Mouse (Mus musculus) limb, embryonic 14.5 days (tissue): Measurements from ENCODE around the gene Rad54l. TPM values are rescaled to one million over a fixed set of nuclear protein-coding genes. Genes with fewer than 3 reads are reported as not detected.

Experiments used
- ATAC-seq: fragments of 200-750 bp; cut with Nextera tagmentation; 2 replicates; pipeline ENCODE4 v1.8.0; 2017; ENCODE audit warnings: low read depth, moderate number of reproducible peaks, moderate TSS enrichment; ENCODE audit not compliant: low FRiP score
- DNase-seq: peaks from one replicate; pipeline ENCODE4 v3.0.0-alpha.2; 2015; ENCODE audit warnings: low spot score
- H3K27ac ChIP-seq: fragments of 300-500 bp; sonication (generic); replicated peaks from 2 replicates; pipeline ENCODE4 v1.5.1; 2014; ENCODE audit warnings: low read depth, mild to moderate bottlenecking, low read length, moderate library complexity, mixed read lengths
- H3K27me3 ChIP-seq: fragments of 300-500 bp; sonication (generic); 2 replicates; pipeline ENCODE4 v1.6.1; 2014; ENCODE audit warnings: low read length, mixed read lengths; ENCODE audit not compliant: control insufficient read depth, insufficient read depth
- H3K36me3 ChIP-seq: fragments of 300-500 bp; sonication (generic); 2 replicates; pipeline ENCODE4 v1.6.1; 2014; ENCODE audit warnings: mild to moderate bottlenecking, low read length, moderate library complexity, mixed read lengths; ENCODE audit not compliant: control insufficient read depth, insufficient read depth
- H3K4me1 ChIP-seq: fragments of 300-500 bp; sonication (generic); 2 replicates; pipeline ENCODE4 v1.6.1; 2014; ENCODE audit warnings: antibody characterized with exemption, low read length, mixed read lengths; ENCODE audit not compliant: control insufficient read depth, insufficient read depth
- H3K4me2 ChIP-seq: fragments of 300-500 bp; sonication (generic); replicated peaks from 2 replicates; pipeline ENCODE4 v1.6.1; 2014; ENCODE audit warnings: low read depth, mild to moderate bottlenecking, low read length, moderate library complexity; ENCODE audit not compliant: severe bottlenecking
- H3K4me3 ChIP-seq: fragments of 300-500 bp; sonication (generic); replicated peaks from 2 replicates; pipeline ENCODE4 v1.5.1; 2014; ENCODE audit warnings: low read length
- H3K9ac ChIP-seq: fragments of 300-500 bp; sonication (generic); 2 replicates; pipeline ENCODE4 v1.6.1; 2014; ENCODE audit warnings: mild to moderate bottlenecking, low read depth, low read length, moderate library complexity; ENCODE audit not compliant: severe bottlenecking
- H3K9me3 ChIP-seq: fragments of 300-500 bp; sonication (generic); 2 replicates; pipeline ENCODE4 v1.6.1; 2016; ENCODE audit warnings: low read length; ENCODE audit not compliant: control insufficient read depth
- POLR2A ChIP-seq: fragments of 200-500 bp; IDR thresholded peaks from 2 replicates; pipeline ENCODE4 v1.8.0; 2012; ENCODE audit warnings: inconsistent platforms, mild to moderate bottlenecking, moderate library complexity, borderline replicate concordance; ENCODE audit not compliant: insufficient read depth, insufficient read length; ENCODE audit errors: extremely low read depth
- WGBS: fragments of 180-500 bp; shearing (Covaris S2); extraction: QIAGEN DNeasy Blood & Tissue Kit; methylation state at CpG from one replicate; pipeline ENCODE4 v1.1.7; 2014; 5-methylcytosine and 5-hydroxymethylcytosine counted together
- polyA plus RNA-seq, 2 experiments: library from polyadenylated mRNA; depleted of rRNA in 1 of 2; stranded (reverse) in 1 of 2; unstranded in 1 of 2; fragments of >200 nt; fragmentation: Nextera tagmentation in 1 of 2; extraction: Ambion mirVana in 1 of 2; gene quantifications; 2 replicates each; pipeline versions ENCODE4 v1.2.1 to v1.2.3; 2012 to 2014

The Rad54l gene
- polyA plus RNA-seq (2012; rRNA removed), result 18.2 TPM in 2 replicates
- 22.3 and 25.9 TPM in 2 replicates for polyA plus RNA-seq (2014; fragmentation: Nextera tagmentation; extraction: Ambion mirVana)

GRCm38 (mm10) chr4:116123602-116124519 is at the start of gene Rad54l, which contains the start of gene Pomgnt1:
Rad54l (minus strand) TSS chr4:116123690.
Pomgnt1 (plus strand) TSS chr4:116123840.
- DNase-seq (peak; percentile 99), ATAC-seq (peak; percentile 99)
- peak; percentile 38; the same call in 1 of the 2 replicates for TF ChIP-seq POLR2A
- Histone ChIP-seq H3K9me3 (no peaks in the 10 kb centered on the region), H3K36me3 (no peaks in the 10 kb centered on the region; the same call in 1 of the 2 replicates), H3K27me3 (no peaks in the 10 kb centered on the region), H3K4me3 (peak within 1 kb of the TSS; percentile 53), H3K27ac (0 out of 2 replicates have a peak within 1 kb of the TSS, but pooled peaks have one; percentile 10), H3K9ac (peak within 1 kb of the TSS; percentile 60), H3K4me2 (peak within 1 kb of the TSS; percentile 64), H3K4me1 (peaks cover 5% of the 10 kb centered on the region)
- 2% methylated on average over 24 of the region's 24 CpGs for WGBS

GRCm38 (mm10) chr4:116173072-116173471 is 49.6 kb upstream of the Rad54l start, which contains the start of the genes 1700042G07Rik and Gm49337:
1700042G07Rik (plus strand) TSS chr4:116173372.
Gm49337 (plus strand) TSS chr4:116173384.
- H3K36me3 ChIP-seq, result no peaks in the 10 kb centered on the region
- no peak within 1 kb of the TSS for H3K27ac ChIP-seq
- ATAC-seq (no peak), DNase-seq (no peak)
- H3K4me2 ChIP-seq, result no peak within 1 kb of the TSS
- WGBS, result 81% methylated on average over 6 of the region's 6 CpGs
- peaks cover 23% of the 10 kb centered on the region for H3K4me1 ChIP-seq
- no peak within 1 kb of the TSS for H3K4me3 ChIP-seq
- H3K9me3 ChIP-seq, result no peaks in the 10 kb centered on the region
- no peak for TF ChIP-seq POLR2A
- no peaks in the 10 kb centered on the region for H3K27me3 ChIP-seq
- no peak within 1 kb of the TSS for H3K9ac ChIP-seq

GRCm38 (mm10) chr4:116169353-116169672 is 45.8 kb upstream of the Rad54l start:
- Histone ChIP-seq H3K9ac (no peak overlapping the region), H3K4me2 (no peak overlapping the region), H3K27me3 (no peaks in the 10 kb centered on the region), H3K36me3 (no peaks in the 10 kb centered on the region), H3K27ac (no peak overlapping the region), H3K9me3 (no peaks in the 10 kb centered on the region), H3K4me3 (no peak overlapping the region), H3K4me1 (peaks cover 7% of the 10 kb centered on the region; the same call in 1 of the 2 replicates)
- no peak for TF ChIP-seq POLR2A
- DNase-seq (no peak), ATAC-seq (no peak; the same call in 1 of the 2 replicates)
- WGBS, result 73% methylated on average over 3 of the region's 3 CpGs

GRCm38 (mm10) chr4:116168617-116169352 is 45.3 kb upstream of the Rad54l start:
- no peak overlapping the region for H3K4me2 ChIP-seq
- DNase-seq, result peak; percentile 68
- WGBS, result 80% methylated on average over 7 of the region's 8 CpGs
- no peaks in the 10 kb centered on the region for H3K36me3 ChIP-seq
- H3K27me3 ChIP-seq, result no peaks in the 10 kb centered on the region
- TF ChIP-seq POLR2A, result no peak
- H3K9ac ChIP-seq, result no peak overlapping the region
- no peaks in the 10 kb centered on the region for H3K9me3 ChIP-seq
- no peak overlapping the region for H3K27ac ChIP-seq
- peak; percentile 62; the same call in 1 of the 2 replicates for ATAC-seq
- H3K4me3 ChIP-seq, result no peak overlapping the region
- H3K4me1 ChIP-seq, result peaks cover 7% of the 10 kb centered on the region; the same call in 1 of the 2 replicates

GRCm38 (mm10) chr4:116167404-116167803 is 43.9 kb upstream of the Rad54l start, which contains the start of gene Tspan1:
Tspan1 (minus strand) TSS chr4:116167601.
- H3K4me3 ChIP-seq, result no peak within 1 kb of the TSS
- H3K27me3 ChIP-seq, result no peaks in the 10 kb centered on the region
- no peak for TF ChIP-seq POLR2A
- H3K4me1 ChIP-seq, result peaks cover 7% of the 10 kb centered on the region; the same call in 1 of the 2 replicates
- H3K9ac ChIP-seq, result no peak within 1 kb of the TSS
- H3K9me3 ChIP-seq, result no peaks in the 10 kb centered on the region
- H3K36me3 ChIP-seq, result no peaks in the 10 kb centered on the region
- ATAC-seq (no peak), DNase-seq (no peak)
- H3K27ac ChIP-seq, result no peak within 1 kb of the TSS
- H3K4me2 ChIP-seq, result no peak within 1 kb of the TSS
- 21% methylated on average over 7 of the region's 7 CpGs for WGBS
